Mouse (Mus musculus) spleen, adult 12 weeks (tissue): ENCODE results near the gene Asphd1.

Experiments
- DNase-seq: peaks from one replicate; pipeline ENCODE4 v3.0.0; 2022; ENCODE audit warnings: low spot score

The Asphd1 gene

GRCm38 (mm10) chr7:126896912-126897311, 52.5 kb downstream of the Asphd1 start:
- no peak for DNase-seq
